8 mouse cellular contexts compared by ENCODE assay signal in genomic region chr10:3740148-3740503, GRCm38 (mm10). TPM values are rescaled to one million over a fixed set of nuclear protein-coding genes. Genes with fewer than 3 reads are reported as not detected.
DNase-seq lines count a peak whose midpoint lies in the region; ATAC-seq lines count a peak whose summit lies in the region.

Gene Plekhg1 (plus strand): TSS chr10:3740364.

- peaks cover 4% of the 10 kb centered on the region for H3K4me1 ChIP-seq in hindbrain, embryonic 16.5 days (ENCODE audit: control insufficient read depth, insufficient read depth, low read depth, low read length)

- peak within 1 kb of the TSS; percentile 75 for H3K9ac ChIP-seq in hindbrain, embryonic 16.5 days (ENCODE audit: low read depth, low read length)

- H3K4me3 ChIP-seq in hindbrain, embryonic 16.5 days (ENCODE audit: low read length), result peak within 1 kb of the TSS; percentile 67
- peak within 1 kb of the TSS; percentile 52 for H3K4me3 ChIP-seq in macrophage (ENCODE audit: inconsistent target)

- DNase-seq in adrenal gland, adult (ENCODE audit: inconsistent age in 2 of 2, low spot score in 1 of 2), result peak; percentile 81 to 92
- DNase-seq in cerebellum, postnatal 25 days, result peak; percentile 64 to 73
- peak; percentile 81 for DNase-seq in gastrocnemius, postnatal 10 days
- DNase-seq in left cerebral cortex, adult 9 months (ENCODE audit: low spot score in 2 of 2), result peak; percentile 7 to 56
- peak; percentile 49 to 54 for DNase-seq in right cerebral cortex, adult 2 months (ENCODE audit: low spot score in 2 of 2)
- peak; percentile 71 for DNase-seq in yolk sac, embryonic 10.5 days (ENCODE audit: low spot score)

- H3K79me2 ChIP-seq in macrophage (ENCODE audit: inconsistent target), result no peaks in the 10 kb centered on the region

- H3K27ac ChIP-seq in hindbrain, embryonic 16.5 days (ENCODE audit: low read depth, low read length), result peak within 1 kb of the TSS; percentile 75
- no peak within 1 kb of the TSS for H3K27ac ChIP-seq in macrophage

- H3K4me2 ChIP-seq in hindbrain, embryonic 16.5 days (ENCODE audit: low read length), result peak within 1 kb of the TSS; percentile 99

- no peaks in the 10 kb centered on the region for H3K27me3 ChIP-seq in hindbrain, embryonic 16.5 days (replicated peaks; ENCODE audit: control insufficient read depth, insufficient read depth, low read length)

- peak; percentile 89 for ATAC-seq in hindbrain, embryonic 16.5 days

- WGBS in hindbrain, embryonic 16.5 days, result 0% methylated on average over 11 of the region's 29 CpGs
- WGBS in macrophage (ENCODE audit: missing documents), result 3% methylated on average over 28 of the region's 29 CpGs

- H3K36me3 ChIP-seq in hindbrain, embryonic 16.5 days (ENCODE audit: control insufficient read depth, insufficient read depth, low read length), result no peaks in the 10 kb centered on the region
- no peaks in the 10 kb centered on the region for H3K36me3 ChIP-seq in macrophage (ENCODE audit: inconsistent target)

- H3K9me3 ChIP-seq in hindbrain, embryonic 16.5 days (ENCODE audit: control insufficient read depth, low read length), result no peaks in the 10 kb centered on the region

RNA-seq across cellular contexts. Expression of gene Plekhg1, which starts in this region (rescaled TPM):
- total RNA-seq in gastrocnemius, postnatal 10 days (2021), result 10 to 100 TPM; 13.3 to 16.3 TPM
- 7.1 and 9.0 TPM in 2 replicates for polyA plus RNA-seq in hindbrain, embryonic 16.5 days (2015; fragmentation: Nextera tagmentation; extraction: Ambion mirVana)
- total RNA-seq in macrophage (2018; cell fraction: chromatin; rRNA removed), result 10 to 100 TPM in 16 of 26 experiments, 1 to 10 TPM in 10; 3.2 to 26.1 (median 12.0) TPM
- 1 to 10 TPM in 25 of 26 experiments, under 1 TPM in 1; 0.86 to 8.1 (median 2.7) TPM for total RNA-seq in macrophage (2018; cell fraction: cytosol; rRNA removed)
- total RNA-seq in macrophage (2018; cell fraction: nucleus; rRNA removed), result 10 to 100 TPM in 12 of 26 experiments, 1 to 10 TPM in 14; 3.1 to 20.4 (median 9.1) TPM
- polyA plus RNA-seq in macrophage (2018), result 1.1 to 1.3 TPM (median 1.1 TPM) in 3 replicates

Comparison
In these comparisons a context has a peak if more than half of its experiments do, and no peak if none do; other contexts are left out.
1. DNase-seq: peak in every context shown above with its lines; median percentile 86 in adrenal gland, adult; 81 in gastrocnemius, postnatal 10 days; 71 in yolk sac, embryonic 10.5 days; 68 in cerebellum, postnatal 25 days; 52 in right cerebral cortex, adult 2 months; 32 in left cerebral cortex, adult 9 months.